Mouse (Mus musculus) kidney, adult 11 months (tissue): ENCODE results near the gene Slc1a1.

Experiments used
- DNase-seq: peaks from one replicate; pipeline ENCODE4 v3.0.0; 2022

The Slc1a1 gene

DNA sequence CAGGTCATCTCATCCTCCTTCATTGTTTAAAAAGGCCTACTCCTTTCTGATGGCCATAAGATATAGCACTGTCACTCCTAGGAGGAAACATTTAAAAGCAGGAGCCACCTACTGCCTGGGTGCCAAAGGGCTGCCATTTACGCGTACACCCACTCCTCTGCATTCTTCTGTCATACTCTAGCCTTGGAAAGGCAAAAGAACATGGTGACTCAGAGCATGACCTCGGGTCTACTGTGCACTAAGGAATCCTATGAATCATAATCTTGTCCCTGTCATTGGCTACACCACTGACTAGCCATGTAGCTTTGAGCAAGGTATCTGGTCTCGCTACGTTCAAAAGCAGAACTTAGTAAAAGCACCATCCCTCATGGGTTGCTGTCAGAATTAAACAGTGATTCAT, 91.5 kb downstream of the Slc1a1 start:
- DNase-seq: no peak

DNA sequence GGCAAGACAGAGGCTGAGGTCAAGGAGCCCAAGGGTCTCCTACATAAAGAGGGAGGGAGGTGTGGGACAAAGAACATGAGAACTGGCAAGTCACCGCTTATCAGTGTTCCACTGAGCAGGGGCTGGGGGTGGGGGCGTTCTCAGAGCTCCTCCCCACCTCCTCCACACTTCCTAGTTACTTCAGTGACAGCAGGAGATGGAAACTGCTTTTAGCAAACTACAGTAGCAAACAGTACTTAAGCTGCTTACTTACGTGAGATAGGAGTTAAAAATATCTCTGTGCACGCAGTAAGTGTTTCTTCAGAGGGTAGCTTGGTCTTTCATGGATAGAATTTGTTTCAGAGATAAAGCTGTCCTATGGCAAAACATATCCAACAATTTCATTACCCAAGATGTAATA, 92.5 kb downstream of the Slc1a1 start:
- DNase-seq: no peak

DNA sequence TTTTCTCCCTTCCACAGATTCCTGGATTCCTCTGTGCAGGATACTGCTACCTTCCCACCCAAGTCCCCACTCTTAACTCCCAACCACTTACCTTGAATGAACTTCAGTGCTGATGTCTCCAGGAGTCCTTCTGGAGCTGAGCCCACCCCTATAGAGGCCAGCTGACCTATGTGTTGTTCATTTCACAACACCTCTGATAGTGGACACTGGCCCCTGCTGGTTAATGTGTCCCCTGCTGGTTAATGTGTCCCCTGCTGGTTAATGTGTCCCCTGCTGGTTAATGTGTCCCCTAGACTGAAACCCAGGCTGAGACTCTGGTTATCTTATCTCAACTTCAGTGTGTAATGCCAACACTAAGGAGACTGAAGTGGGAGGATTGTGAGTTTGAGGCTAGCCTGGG, 94.2 kb downstream of the Slc1a1 start:
- DNase-seq: peak; percentile 92

DNA sequence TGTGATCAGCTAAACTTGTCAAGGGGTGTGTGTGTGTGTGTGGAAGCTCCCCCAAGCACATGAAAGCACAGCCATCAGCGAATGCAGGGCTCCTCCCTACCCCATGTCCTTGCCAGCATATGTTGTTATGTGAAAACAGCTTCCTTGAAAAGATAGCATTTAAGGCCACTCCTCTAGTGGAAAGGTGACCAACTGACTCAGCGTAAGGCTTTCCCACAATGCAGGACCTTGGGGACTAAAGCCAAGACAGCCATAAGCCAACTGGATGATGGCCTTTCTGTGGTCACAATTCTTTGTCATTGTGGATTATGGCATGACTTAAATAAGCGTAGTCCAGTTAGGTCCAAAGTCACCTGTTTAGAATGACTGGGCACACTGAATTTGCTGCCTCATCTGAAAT, 100.0 kb downstream of the Slc1a1 start:
- DNase-seq: no peak

DNA sequence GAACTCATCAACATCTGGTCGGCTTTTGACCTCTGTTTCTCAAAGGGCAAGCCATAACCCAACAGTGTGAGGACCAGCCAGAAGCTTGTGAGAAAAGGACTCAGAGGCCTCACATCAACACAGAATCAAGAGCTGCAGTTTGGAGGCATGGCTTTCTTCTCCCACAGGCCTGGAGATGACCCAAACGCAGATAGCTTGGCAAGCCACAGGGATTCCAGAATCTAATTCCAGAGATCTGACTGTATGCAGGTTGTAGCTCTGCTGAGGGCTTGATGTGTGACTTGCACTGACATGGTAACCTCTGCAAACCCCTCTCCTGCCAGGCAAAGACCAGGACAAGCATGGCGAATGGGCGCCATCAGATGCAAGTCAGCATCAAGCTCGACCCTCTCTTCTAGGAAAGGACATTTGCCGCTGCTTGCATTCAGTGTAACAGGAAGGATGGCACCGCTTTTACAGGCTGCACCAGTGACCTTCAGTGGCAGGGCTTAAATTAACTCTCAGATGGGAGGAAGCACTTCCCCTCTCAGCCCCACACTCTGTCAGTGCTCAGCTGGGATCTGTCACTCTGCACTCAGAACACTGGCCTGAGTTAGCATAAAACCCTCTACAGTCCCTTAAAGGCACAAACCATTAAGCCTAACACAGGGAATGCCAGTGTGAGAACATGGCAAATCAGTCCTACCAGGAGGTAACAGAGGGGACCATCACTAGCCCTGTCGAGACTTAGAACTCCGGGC, 105.5 kb downstream of the Slc1a1 start:
- no peak for DNase-seq

DNA sequence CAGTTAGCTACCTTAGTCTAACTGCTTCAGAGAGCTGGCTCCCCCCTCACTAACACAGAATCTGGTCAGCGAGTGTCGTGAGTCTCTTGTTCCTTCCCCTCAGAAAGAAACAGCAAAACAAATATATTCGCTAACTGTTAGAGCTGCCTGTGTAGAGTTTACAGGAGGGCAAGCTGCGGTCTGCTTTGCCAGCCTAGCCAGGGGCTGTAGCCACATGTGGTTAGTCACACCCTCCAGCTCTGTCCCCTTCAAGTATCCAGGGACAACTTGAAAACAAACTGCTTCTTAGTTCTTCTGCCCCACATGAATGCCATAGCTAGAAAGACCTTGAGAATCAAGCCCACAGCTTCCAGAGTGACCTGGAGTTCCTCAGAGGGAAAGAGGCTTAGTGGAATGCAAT, 106.4 kb downstream of the Slc1a1 start:
- DNase-seq: no peak

DNA sequence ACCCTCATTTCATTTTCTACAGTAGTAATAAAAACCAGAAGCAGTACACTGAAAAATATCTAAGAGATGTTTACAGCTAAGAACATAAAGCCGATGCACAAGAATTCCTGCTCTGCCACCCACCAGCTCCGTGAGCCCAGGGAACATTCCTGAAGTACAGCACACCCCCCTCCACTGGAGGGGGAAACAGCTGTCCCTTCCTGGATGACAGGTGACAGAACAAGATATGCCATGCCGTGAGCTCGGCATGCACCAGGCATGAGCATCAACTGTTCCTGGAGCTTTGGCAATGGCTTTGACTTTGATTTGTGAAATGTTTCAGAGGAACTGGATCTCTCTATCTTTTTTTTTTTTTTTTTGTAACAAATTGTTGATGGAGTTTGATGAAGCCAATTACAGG, 111.9 kb downstream of the Slc1a1 start:
- no peak for DNase-seq

DNA sequence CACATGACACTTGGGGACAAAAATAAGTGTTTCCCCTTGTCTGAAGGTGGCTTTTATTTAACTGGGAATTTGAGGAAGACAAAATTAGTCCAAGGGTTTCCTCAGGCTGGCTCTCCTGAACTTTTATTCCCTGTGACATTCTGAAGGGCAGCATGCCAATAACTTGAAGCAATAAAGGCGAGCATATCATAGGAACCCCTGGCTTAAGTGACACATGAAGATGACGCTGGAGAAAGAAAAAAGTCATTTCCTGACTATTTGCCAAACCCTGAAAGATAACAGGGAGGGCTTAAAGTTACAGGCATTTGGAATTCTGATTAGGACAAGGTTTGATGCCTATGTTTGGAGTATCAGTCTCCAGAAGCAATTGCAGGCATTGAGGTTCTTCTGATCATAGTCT, 112.5 kb downstream of the Slc1a1 start:
- no peak for DNase-seq

DNA sequence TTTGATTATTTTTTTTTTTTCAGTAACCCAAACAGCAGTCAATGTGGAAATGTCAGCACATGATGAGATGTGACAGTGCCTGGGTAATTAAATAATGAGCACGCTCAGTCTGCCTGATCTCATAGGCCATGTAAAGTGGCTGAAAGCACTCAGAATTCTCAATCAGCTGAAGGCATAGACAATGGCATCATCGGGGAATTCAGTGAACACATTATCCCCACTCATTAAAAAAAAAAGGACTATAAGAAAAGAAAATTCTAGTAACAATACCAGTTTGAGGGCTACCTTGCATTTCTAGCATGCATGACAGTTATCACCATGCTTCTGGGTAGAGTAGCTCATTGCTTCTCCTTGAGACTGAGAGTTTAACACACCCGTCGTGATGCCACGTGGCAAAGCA, 116.4 kb downstream of the Slc1a1 start:
- DNase-seq: no peak

DNA sequence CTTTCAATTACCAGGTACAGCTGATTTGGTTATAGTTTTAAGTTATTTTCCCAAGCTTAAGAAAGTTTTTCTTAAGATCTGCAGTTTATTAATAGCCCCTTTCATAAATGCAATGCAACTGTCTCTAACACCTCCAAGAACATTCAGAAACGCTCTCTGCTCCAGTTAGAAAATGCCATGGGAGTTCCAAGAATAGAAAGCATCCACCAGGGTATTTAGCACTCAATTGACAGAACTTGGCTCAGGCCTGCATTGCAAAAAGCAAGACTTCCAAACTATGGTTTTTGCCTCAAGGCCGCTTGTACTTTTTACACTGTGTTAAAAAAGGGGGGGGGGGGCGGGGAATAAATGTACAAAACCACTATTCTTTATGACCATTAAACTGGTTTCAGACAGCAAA, 128.3 kb downstream of the Slc1a1 start:
- DNase-seq: no peak

DNA sequence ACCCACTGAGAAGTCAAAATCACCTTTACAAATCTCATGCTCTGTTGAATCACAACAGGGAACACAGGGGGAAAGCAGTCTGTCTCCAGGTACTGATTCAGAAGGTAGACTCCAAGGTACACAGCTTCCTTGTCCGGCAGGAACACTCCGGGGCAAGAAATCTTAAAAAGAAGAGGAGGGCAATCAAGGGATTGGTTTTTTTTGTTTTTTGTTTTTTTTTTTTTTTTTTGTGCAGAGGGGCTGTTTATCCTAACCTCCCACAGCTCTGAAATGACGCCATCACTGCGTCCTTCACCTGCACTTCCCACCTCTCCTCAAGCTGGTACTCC, 128.6 kb downstream of the Slc1a1 start:
- DNase-seq: no peak
